ENCODE assay signal across 8 mouse cellular contexts in the genomic region with DNA sequence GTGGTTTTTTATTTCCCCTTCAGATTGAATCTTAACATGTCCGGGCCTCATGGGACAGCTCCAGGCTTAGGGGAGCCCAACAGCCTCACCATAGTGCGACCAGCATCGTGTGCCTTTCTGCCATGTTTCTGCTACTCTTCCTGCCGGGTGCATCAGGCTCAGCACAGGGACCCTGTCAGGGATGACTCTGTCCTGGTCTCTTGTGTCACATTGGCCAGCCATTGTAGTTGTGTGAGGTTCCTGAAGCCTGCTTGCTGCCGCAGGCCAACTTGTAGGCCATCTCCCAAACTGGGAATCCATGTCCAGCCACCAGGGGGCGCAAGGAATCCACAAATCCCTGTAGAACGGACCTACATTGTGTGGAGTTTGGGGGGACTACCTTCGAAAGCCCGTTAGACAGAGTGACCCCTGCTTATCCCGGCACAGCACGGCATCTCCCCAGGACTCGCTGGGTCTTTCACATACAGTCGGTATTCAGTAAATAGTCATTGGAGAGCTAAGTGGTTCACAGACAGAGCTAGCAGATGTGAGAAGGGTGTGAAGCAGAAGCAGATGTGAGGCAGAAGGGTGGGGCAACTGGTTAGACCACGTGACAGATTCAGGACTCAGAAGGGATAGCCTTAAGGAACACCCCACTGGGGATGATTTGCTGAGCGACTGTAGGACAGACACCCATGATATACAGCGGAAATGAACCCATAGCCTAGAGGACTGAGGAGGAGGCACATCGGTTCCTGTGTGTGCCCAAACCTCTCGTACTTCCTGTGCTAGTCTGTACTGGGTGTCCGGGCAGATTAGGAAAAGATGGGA. TPM values are rescaled to one million over a fixed set of nuclear protein-coding genes. Genes with fewer than 3 reads are reported as not detected.
DNase-seq lines count a peak whose midpoint lies in the region; ATAC-seq and TF ChIP-seq lines count a peak whose summit lies in the region.

No protein-coding gene starts in this region.

- peaks cover 4% of the 10 kb centered on the region for H3K4me1 ChIP-seq in ES-Bruce4 (ENCODE audit: control insufficient read depth, insufficient read depth, low read length)
- H3K4me1 ChIP-seq in lung, embryonic 15.5 days: peaks cover 42% of the 10 kb centered on the region

- H3K27me3 ChIP-seq in ES-Bruce4 (ENCODE audit: control insufficient read depth, insufficient read depth, low read length, poor library complexity, severe bottlenecking): no peaks in the 10 kb centered on the region
- peaks cover 51% of the 10 kb centered on the region for H3K27me3 ChIP-seq in lung, embryonic 15.5 days

- H3K9me3 ChIP-seq in ES-Bruce4 (replicated peaks; ENCODE audit: control insufficient read depth, insufficient read depth, low read length, poor library complexity, severe bottlenecking): no peaks in the 10 kb centered on the region
- H3K9me3 ChIP-seq in lung, embryonic 15.5 days: no peaks in the 10 kb centered on the region

- H3K4me3 ChIP-seq in ES-Bruce4 (ENCODE audit: low read depth, low read length): no peak overlapping the region
- H3K4me3 ChIP-seq in lung, embryonic 15.5 days: no peak overlapping the region

- TF ChIP-seq EP300 in ES-Bruce4 (IDR thresholded peaks at IDR 0.05; ENCODE audit: insufficient read depth, low read depth, low read length): no peak

- H3K27ac ChIP-seq in ES-Bruce4 (ENCODE audit: insufficient read depth, low read length): no peak overlapping the region
- no peak overlapping the region for H3K27ac ChIP-seq in lung, embryonic 15.5 days

- TF ChIP-seq POLR2A in ES-Bruce4 (IDR thresholded peaks at IDR 0.05; ENCODE audit: insufficient read depth, low read length): no peak

- TF ChIP-seq CTCF in ES-Bruce4 (IDR thresholded peaks at IDR 0.05; ENCODE audit: low read depth, low read length): peak; percentile 85

- DNase-seq in c-Kit-positive CD71-negative TER-119-negative erythroid progenitor cells, embryonic 14.5 days (ENCODE audit: low read depth): peak; percentile 88
- peak; percentile 62 for DNase-seq in fibroblast of lung, adult 2 months (ENCODE audit: low read depth)
- DNase-seq in heart, postnatal 25 days (ENCODE audit: low spot score): peak; percentile 61
- DNase-seq in layer of hippocampus, adult 11-12 months (ENCODE audit: low spot score): peak; percentile 90
- DNase-seq in ovary, postnatal 36 days (ENCODE audit: low spot score): peak; percentile 80
- DNase-seq in thymus, postnatal 25 days: peak; percentile 83

- no peak for ATAC-seq in lung, embryonic 15.5 days (ENCODE audit: borderline replicate concordance, extremely low read depth, low FRiP score, low TSS enrichment)

- H3K36me3 ChIP-seq in ES-Bruce4 (ENCODE audit: control insufficient read depth, insufficient read depth, low read length, poor library complexity, severe bottlenecking): no peaks in the 10 kb centered on the region
- H3K36me3 ChIP-seq in lung, embryonic 15.5 days: no peaks in the 10 kb centered on the region

- WGBS in lung, embryonic 15.5 days: 19% methylated on average over 19 of the region's 19 CpGs

- peak overlapping the region; percentile 16; the same call in 1 of the 2 replicates for H3K9ac ChIP-seq in ES-Bruce4 (ENCODE audit: low read depth, poor library complexity, severe bottlenecking)
- H3K9ac ChIP-seq in lung, embryonic 15.5 days: no peak overlapping the region

- intact Hi-C loops in heart, postnatal 25 days (cut with DNase I): loop anchor here (2.0 kb wide), 1 partner anchor 35 kb away; no protein-coding TSS in a partner anchor

- H3K4me2 ChIP-seq in lung, embryonic 15.5 days: peak overlapping the region; percentile 25; the same call in 1 of the 2 replicates

RNA-seq across cellular contexts. Expression of gene Adamtsl5, which starts 8.1 kb away (rescaled TPM):
- polyA plus RNA-seq in ES-Bruce4 (2011; ENCODE audit: insufficient read depth, insufficient read length, low read depth, missing spikeins): 3.8 and 5.4 TPM in 2 replicates
- total RNA-seq in heart, postnatal 25 days (2021): 10 to 100 TPM; 68.4 to 71.7 TPM
- 2.5 and 3.4 TPM in 2 replicates for polyA plus RNA-seq in lung, embryonic 15.5 days (2015; fragmentation: Nextera tagmentation; extraction: Ambion mirVana)

RNA-seq across cellular contexts. Expression of gene Reep6, which starts 10.4 kb away (rescaled TPM):
- 17.3 and 17.6 TPM in 2 replicates for polyA plus RNA-seq in ES-Bruce4 (2011; ENCODE audit: insufficient read depth, insufficient read length, low read depth, missing spikeins)
- total RNA-seq in heart, postnatal 25 days (2021): 1 to 10 TPM; 1.9 to 2.1 TPM
- 13.8 and 14.2 TPM in 2 replicates for polyA plus RNA-seq in lung, embryonic 15.5 days (2015; fragmentation: Nextera tagmentation; extraction: Ambion mirVana)

RNA-seq across cellular contexts. Expression of gene Pcsk4, which starts 10.8 kb away (rescaled TPM):
- polyA plus RNA-seq in ES-Bruce4 (2011; ENCODE audit: insufficient read depth, insufficient read length, low read depth, missing spikeins): 2.8 and 3.1 TPM in 2 replicates
- 1 to 10 TPM; 1.3 to 1.6 TPM for total RNA-seq in heart, postnatal 25 days (2021)
- polyA plus RNA-seq in lung, embryonic 15.5 days (2015; fragmentation: Nextera tagmentation; extraction: Ambion mirVana): 3.4 and 4.0 TPM in 2 replicates

RNA-seq across cellular contexts. Expression of gene Plk5, which starts 16.1 kb away (rescaled TPM):
- polyA plus RNA-seq in ES-Bruce4 (2011; ENCODE audit: insufficient read depth, insufficient read length, low read depth, missing spikeins): 11.1 and 12.6 TPM in 2 replicates
- total RNA-seq in heart, postnatal 25 days (2021): under 1 TPM; 0.18 to 0.36 TPM
- 0.74 and 1.0 TPM in 2 replicates for polyA plus RNA-seq in lung, embryonic 15.5 days (2015; fragmentation: Nextera tagmentation; extraction: Ambion mirVana)

RNA-seq across cellular contexts. Expression of gene 2310011J03Rik, which starts 19.8 kb away (rescaled TPM):
- 11.6 and 13.2 TPM in 2 replicates for polyA plus RNA-seq in ES-Bruce4 (2011; ENCODE audit: insufficient read depth, insufficient read length, low read depth, missing spikeins)
- 10 to 100 TPM; 11.4 to 13.8 TPM for total RNA-seq in heart, postnatal 25 days (2021)
- polyA plus RNA-seq in lung, embryonic 15.5 days (2015; fragmentation: Nextera tagmentation; extraction: Ambion mirVana): 47.7 and 51.9 TPM in 2 replicates
